Mouse (Mus musculus) WW6 (cell line): ENCODE measurements around the gene Gm19668.
"Not testable (repeated sequence)": the region's sequence is repeated elsewhere in the genome, so short reads cannot be mapped to it uniquely, and the experiment has no call there.

Experiments
- DNase-seq: peaks from one replicate; pipeline ENCODE4 v3.0.0-alpha.2; 2013; ENCODE audit warnings: low read depth, low spot score

Gene Gm19668

GRCm38 (mm10) chr10:77771225-77771624 is 27.7 kb downstream of the Gm19668 start, which contains the start of gene Gm3238:
Gene Gm3238, minus strand, starts transcription at chr10:77771325.
- DNase-seq = not testable (repeated sequence)

GRCm38 (mm10) chr10:77769727-77770126 is 29.2 kb downstream of the Gm19668 start:
- DNase-seq = no peak

DNA sequence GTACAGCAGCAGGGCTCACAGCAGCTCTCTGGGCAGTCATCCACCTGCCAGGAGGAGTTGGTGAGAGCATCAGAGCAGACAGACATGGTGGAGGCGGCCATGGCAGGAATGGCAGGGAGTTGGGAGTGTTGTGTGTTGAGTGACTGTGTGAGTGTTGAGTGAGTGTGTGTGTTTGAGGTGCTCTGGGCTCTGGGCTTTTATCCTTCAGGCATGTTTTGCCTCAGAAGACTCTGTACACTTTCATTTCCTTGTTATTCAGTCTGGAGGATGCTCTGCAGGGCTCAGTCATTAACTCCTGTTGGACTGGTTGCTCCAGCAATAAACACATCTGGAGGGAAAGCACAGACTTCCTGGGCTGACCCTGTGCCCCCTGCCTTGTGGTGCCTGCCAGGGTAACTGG is 39.4 kb downstream of the Gm19668 start, which contains the start of gene Gm3233:
Gm3233 (minus strand) TSS at position 101 of the 400 bp plus-strand sequence.
- not testable (repeated sequence) for DNase-seq

DNA sequence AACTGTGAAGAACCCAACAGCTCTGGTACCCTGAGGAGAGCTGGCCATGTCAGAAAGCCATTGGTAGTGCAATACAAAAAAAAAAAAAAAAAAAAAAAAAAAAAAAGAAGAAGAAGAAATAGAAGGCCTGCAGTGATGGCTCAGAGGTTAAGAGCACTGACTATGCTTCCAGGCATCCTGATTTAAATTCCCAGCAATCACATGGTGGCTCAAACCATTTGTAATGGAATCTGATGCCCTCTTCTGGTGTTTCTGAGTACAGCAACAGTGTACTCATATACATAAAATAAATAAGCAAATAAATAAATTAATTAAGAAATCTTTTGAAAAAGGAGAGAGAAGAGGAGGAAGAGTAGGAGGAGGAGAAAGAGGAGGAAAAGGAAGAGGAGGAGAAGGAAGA is 45.5 kb downstream of the Gm19668 start:
- no peak for DNase-seq

DNA sequence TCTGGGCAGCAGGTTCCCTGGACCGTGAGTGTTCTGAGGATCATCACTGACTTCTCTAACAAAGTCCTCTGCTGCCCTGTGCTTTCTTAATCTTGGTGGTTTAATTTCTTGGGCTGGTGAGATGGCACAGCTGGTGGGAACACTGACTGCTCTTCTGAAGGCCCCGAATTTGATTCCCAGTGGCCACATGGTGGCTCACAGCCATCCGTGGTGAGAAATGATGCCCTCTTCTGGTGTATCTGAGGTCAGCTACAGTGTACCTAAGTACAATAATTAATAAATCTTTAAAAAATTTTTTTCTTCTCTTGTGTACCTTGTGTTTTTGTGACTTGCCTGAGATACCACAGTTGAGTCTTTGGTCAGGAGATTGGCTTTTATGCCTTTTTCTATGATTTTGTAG is 46.6 kb downstream of the Gm19668 start:
- not testable (repeated sequence) for DNase-seq

DNA sequence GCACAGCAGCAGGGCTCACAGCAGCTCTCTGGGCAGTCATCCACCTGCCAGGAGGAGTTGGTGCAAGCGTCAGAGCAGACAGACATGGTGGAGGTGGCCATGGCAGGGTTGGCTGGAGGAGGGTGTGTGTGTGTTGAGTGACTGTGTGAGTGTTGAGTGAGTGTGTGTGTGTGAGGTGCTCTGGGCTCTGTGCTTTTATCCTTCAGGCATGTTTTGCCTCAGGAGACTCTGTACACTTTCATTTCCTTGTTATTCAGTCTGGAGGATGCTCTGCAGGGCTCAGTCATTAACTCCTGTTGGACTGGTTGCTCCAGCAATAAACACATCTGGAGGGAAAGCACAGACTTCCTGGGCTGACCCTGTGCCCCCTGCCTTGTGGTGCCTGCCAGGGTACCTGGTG is 47.7 kb downstream of the Gm19668 start, which contains the start of gene Gm9736:
Gm9736 (minus strand) TSS at position 101 of the 400 bp plus-strand sequence.
- not testable (repeated sequence) for DNase-seq

DNA sequence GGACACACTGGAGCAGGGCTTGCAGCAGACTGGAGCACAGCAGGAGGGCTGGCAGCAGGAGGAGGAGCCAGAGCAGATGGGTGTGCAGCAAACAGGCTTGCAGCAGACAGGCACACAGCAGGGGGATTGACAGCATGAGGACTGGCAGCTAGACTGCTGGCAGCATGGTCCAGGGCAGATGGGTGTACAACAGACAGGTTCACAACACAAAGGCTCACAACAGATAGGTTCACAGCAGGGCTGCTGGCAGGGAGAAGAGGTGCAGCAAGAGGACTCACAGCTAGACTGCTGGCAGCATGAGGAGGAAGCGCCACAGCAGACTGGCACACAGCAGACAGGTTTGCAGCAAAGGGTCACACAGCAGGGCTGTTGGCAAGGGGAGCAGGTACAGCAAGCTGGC is 48.2 kb downstream of the Gm19668 start:
- DNase-seq = not testable (repeated sequence)
